Mouse (Mus musculus) liver, embryonic 14.5 days (tissue): ENCODE data around the gene Sf3b6.

Experiments
- CTCF ChIP-seq: IDR thresholded peaks from 2 replicates; pipeline ENCODE4 v1.5.1; 2016; ENCODE audit warnings: antibody characterized with exemption, low read depth, control low read depth
- EP300 ChIP-seq: IDR thresholded peaks from 2 replicates; pipeline ENCODE4 v1.6.1; 2016; ENCODE audit warnings: antibody characterized with exemption, low read depth

- no peak for TF ChIP-seq CTCF
- TF ChIP-seq EP300, result no peak
These were observed 25.1 kb downstream of the Sf3b6 start for GRCm38 (mm10) chr12:4842456-4842855.
